In the genomic region with DNA sequence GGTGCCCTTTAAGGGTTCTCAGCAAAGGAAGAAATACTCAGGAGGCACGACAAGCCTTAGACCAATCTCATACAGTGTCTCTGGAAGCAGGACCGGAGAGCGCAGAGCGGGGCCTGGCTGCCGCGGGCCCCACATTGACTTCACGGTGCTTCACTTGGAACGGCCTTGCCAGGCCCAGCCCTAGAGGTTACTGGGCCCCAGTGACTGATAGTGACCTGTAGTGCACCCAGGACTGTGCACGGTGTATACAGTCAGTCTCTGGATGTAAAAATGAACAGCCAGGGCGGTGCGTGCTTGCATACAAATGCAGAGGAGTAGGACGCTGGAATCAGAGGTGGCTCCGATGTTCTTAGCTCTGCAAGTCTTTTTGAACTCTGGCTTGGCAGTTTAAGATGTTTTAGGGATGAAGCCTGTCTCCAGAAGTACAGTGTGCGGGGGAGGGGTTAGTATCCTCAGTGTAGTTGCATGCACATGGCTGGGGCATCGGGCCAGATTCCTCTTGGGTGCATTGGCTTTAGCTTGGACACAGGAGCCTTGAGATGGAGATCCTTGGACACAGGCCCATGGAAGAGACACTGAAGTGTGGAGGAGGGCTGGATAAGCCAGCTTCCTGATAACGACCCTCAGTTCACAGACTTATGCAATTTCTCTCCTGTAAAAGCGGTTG, we compare ENCODE assay signal across 7 mouse cellular contexts. TPM values are rescaled to one million over a fixed set of nuclear protein-coding genes. Genes with fewer than 3 reads are reported as not detected.
DNase-seq lines count a peak whose midpoint lies in the region; ATAC-seq and TF ChIP-seq lines count a peak whose summit lies in the region.

No protein-coding gene starts in this region.

- peaks cover 2 to 12% of the 10 kb centered on the region in 2 experiments; a peak in 2 of 4 replicates for H3K4me1 ChIP-seq in ES-E14 (ENCODE audit: control insufficient read depth in 2 of 2, insufficient read depth in 2 of 2, low read length in 2 of 2, poor library complexity in 1 of 2)
- peaks cover 34% of the 10 kb centered on the region for H3K4me1 ChIP-seq in forebrain, embryonic 10.5 days
- peaks cover 23% of the 10 kb centered on the region for H3K4me1 ChIP-seq in hindbrain, embryonic 13.5 days (replicated peaks)

- in situ Hi-C loops in ES-E14 (cut with MboI; ENCODE audit: low sequenced_read_pairs in 2 of 2, unreplicated experiment in 2 of 2): no loop called here

- peak; percentile 63 for ATAC-seq in hindbrain, embryonic 13.5 days (ENCODE audit: low FRiP score)
- 0 out of 2 replicates have a peak, but pooled peaks have one; percentile 21 for ATAC-seq in monocyte, adult 5-6 weeks (replicated peaks; ENCODE audit: insufficient number of reproducible peaks, low FRiP score, low TSS enrichment, poor library complexity, severe bottlenecking)

- no peak overlapping the region for H3K9ac ChIP-seq in ES-E14 (ENCODE audit: insufficient read depth, low read depth, low read length, poor library complexity, severe bottlenecking)
- H3K9ac ChIP-seq in hindbrain, embryonic 13.5 days: 0 out of 2 replicates have a peak overlapping the region, but pooled peaks have one; percentile 35

- H3K27ac ChIP-seq in ES-E14 (ENCODE audit: insufficient read depth, low read depth, low read length, poor library complexity, severe bottlenecking): no peak overlapping the region
- peak overlapping the region; percentile 82 for H3K27ac ChIP-seq in forebrain, embryonic 10.5 days
- H3K27ac ChIP-seq in hindbrain, embryonic 13.5 days: no peak overlapping the region

- DNase-seq in ES-E14 (ENCODE audit: low read depth, low spot score): no peak
- DNase-seq in adrenal gland, adult 18-20 months (ENCODE audit: low spot score in 2 of 2): peak; percentile 14 to 35
- no peak for DNase-seq in forebrain, embryonic 10.5 days (ENCODE audit: extremely low spot score, low spot score)
- DNase-seq in liver: peak; percentile 34
- DNase-seq in spleen, postnatal 10 days (ENCODE audit: low spot score in 2 of 2): no peak

- H3K4me2 ChIP-seq in hindbrain, embryonic 13.5 days: peak overlapping the region; percentile 38

- peak overlapping the region; percentile 2 to 12; a peak in 1 of 4 replicates for H3K4me3 ChIP-seq in ES-E14 (ENCODE audit: insufficient read depth in 1 of 2, low read depth in 1 of 2, low read length in 2 of 2, poor library complexity in 1 of 2, severe bottlenecking in 1 of 2)
- peak overlapping the region; percentile 36 for H3K4me3 ChIP-seq in forebrain, embryonic 10.5 days
- no peak overlapping the region for H3K4me3 ChIP-seq in hindbrain, embryonic 13.5 days

- H3K9me3 ChIP-seq in ES-E14 (ENCODE audit: control insufficient read depth, insufficient read depth, low read depth, low read length): no peaks in the 10 kb centered on the region
- peaks cover 3% of the 10 kb centered on the region for H3K9me3 ChIP-seq in forebrain, embryonic 10.5 days
- H3K9me3 ChIP-seq in hindbrain, embryonic 13.5 days: peaks cover 2% of the 10 kb centered on the region

- WGBS in forebrain, embryonic 10.5 days: 54% methylated on average over 17 of the region's 17 CpGs
- 53% methylated on average over 17 of the region's 17 CpGs for WGBS in hindbrain, embryonic 13.5 days

- H3K27me3 ChIP-seq in forebrain, embryonic 10.5 days (ENCODE audit: poor library complexity, severe bottlenecking): peaks cover 21% of the 10 kb centered on the region; the same call in 1 of the 2 replicates
- peaks cover 10% of the 10 kb centered on the region for H3K27me3 ChIP-seq in hindbrain, embryonic 13.5 days

- H3K36me3 ChIP-seq in ES-E14 (ENCODE audit: control insufficient read depth, insufficient read depth, low read length, poor library complexity, severe bottlenecking): no peaks in the 10 kb centered on the region
- H3K36me3 ChIP-seq in forebrain, embryonic 10.5 days (replicated peaks): no peaks in the 10 kb centered on the region
- H3K36me3 ChIP-seq in hindbrain, embryonic 13.5 days: no peaks in the 10 kb centered on the region

TF ChIP-seq in ES-E14, 5 proteins besides CTCF, POLR2A, EP300 and RAD21:
- TF ChIP-seq HCFC1 (IDR thresholded peaks at IDR 0.05; ENCODE audit: borderline replicate concordance, insufficient read depth, low read length) (no peak), ZNF384 (IDR thresholded peaks at IDR 0.05; ENCODE audit: low read depth, low read length) (no peak), ZC3H11A (IDR thresholded peaks at IDR 0.05; ENCODE audit: borderline replicate concordance, low read depth, low read length) (no peak), CHD2 (IDR thresholded peaks at IDR 0.05; ENCODE audit: low read depth, low read length) (no peak), MAFK (IDR thresholded peaks at IDR 0.05; ENCODE audit: insufficient read depth, low read depth, low read length) (no peak)
TF ChIP-seq in ES-E14: peak in this region for 0.

RNA-seq across cellular contexts. Expression of a gene that starts 31.1 kb away (rescaled TPM):
- 1,425 and 1,546 TPM in 2 replicates for total RNA-seq in ES-E14 (2012; rRNA removed)
- 100 to 1,000 TPM; 472 to 530 TPM for total RNA-seq in adrenal gland, adult 18-20 months (2021)
- polyA plus RNA-seq in forebrain, embryonic 10.5 days (2016; fragmentation: Nextera tagmentation; extraction: Ambion mirVana): 785 and 825 TPM in 2 replicates
- polyA plus RNA-seq in hindbrain, embryonic 13.5 days (2015; fragmentation: Nextera tagmentation; extraction: Ambion mirVana): 481 and 484 TPM in 2 replicates
- 831 to 988 TPM (median 903 TPM) in 3 replicates for total RNA-seq in monocyte, adult 5-6 weeks (2017)

Comparison
In these comparisons a context has a peak if more than half of its experiments do, and no peak if none do; other contexts are left out.
1. DNase-seq: peak in adrenal gland, adult 18-20 months (2 of 2) and liver (single experiment); none in ES-E14 (single experiment), forebrain, embryonic 10.5 days (single experiment) and spleen, postnatal 10 days (0 of 2).